27 mouse cellular contexts compared by ENCODE assay signal in the genomic region with DNA sequence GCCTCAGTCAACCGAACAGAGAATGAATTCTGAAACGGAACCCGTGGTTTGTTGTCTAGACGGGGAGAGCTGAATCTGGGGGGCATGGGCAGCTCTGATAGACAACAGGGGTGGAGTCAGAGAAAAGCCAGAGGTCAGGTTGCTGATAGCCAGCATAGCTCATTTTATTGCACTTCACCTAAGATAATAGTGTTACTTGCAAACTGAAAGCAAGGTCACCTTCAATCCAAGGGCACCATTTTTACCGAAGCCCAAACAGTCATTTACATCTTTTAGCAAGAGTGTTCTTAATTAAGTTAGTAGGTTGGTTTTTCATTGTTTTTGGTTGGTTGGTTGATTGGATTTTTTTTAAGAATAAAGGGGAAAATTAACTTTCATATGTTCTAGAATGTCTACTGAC. TPM values are rescaled to one million over a fixed set of nuclear protein-coding genes. Genes with fewer than 3 reads are reported as not detected.
A peak's percentile ranks its signal among the peaks of the same experiment; 100 is the strongest.
DNase-seq lines count a peak whose midpoint lies in the region; ATAC-seq and TF ChIP-seq lines count a peak whose summit lies in the region.
"Had no signal": no experiment of that assay in that cellular context is flagged by ENCODE, and none has a peak within 500 bp of the region (broad histone marks: within the 10 kb centered on the region; RNA-seq: fewer than 3 reads in every experiment).

No protein-coding gene starts in this region.

- H3K9me3 ChIP-seq in kidney, embryonic 14.5 days (ENCODE audit: control insufficient read depth, low read length), result no peaks in the 10 kb centered on the region
- no peaks in the 10 kb centered on the region for H3K9me3 ChIP-seq in ES-Bruce4 (replicated peaks; ENCODE audit: control insufficient read depth, insufficient read depth, low read length, poor library complexity, severe bottlenecking)
- no peaks in the 10 kb centered on the region for H3K9me3 ChIP-seq in intestine, embryonic 15.5 days
- H3K9me3 ChIP-seq: embryonic facial prominence, embryonic 13.5 days; forebrain, embryonic 13.5 days; heart, embryonic 10.5 days; hindbrain, embryonic 12.5 days; limb, embryonic 15.5 days; megakaryocyte, embryonic 14.5 days; midbrain, embryonic 13.5 days; neural tube, embryonic 12.5 days; stomach, embryonic 15.5 days had no signal

- no peak for TF ChIP-seq POLR2A in kidney, adult 2 months (IDR thresholded peaks at IDR 0.05; ENCODE audit: low read depth, low read length)
- TF ChIP-seq POLR2A in ES-Bruce4 (IDR thresholded peaks at IDR 0.05; ENCODE audit: insufficient read depth, low read length), result no peak

- H3K27ac ChIP-seq in kidney, adult 2 months (ENCODE audit: insufficient read depth, low read depth, low read length), result peak overlapping the region; percentile 37
- H3K27ac ChIP-seq in kidney, embryonic 14.5 days (ENCODE audit: low read depth, low read length), result no peak overlapping the region
- peak overlapping the region; percentile 87 for H3K27ac ChIP-seq in ES-Bruce4 (ENCODE audit: insufficient read depth, low read length)
- peak overlapping the region; percentile 45; the same call in 1 of the 2 replicates for H3K27ac ChIP-seq in intestine, embryonic 15.5 days
- H3K27ac ChIP-seq: embryonic facial prominence, embryonic 13.5 days; forebrain, embryonic 13.5 days; hindbrain, embryonic 12.5 days; left cerebral cortex, adult 2 months; limb, embryonic 15.5 days; liver, embryonic 14.5 days; midbrain, embryonic 13.5 days; neural tube, embryonic 12.5 days had no signal

- H3K4me2 ChIP-seq in kidney, embryonic 14.5 days (replicated peaks; ENCODE audit: low read depth, low read length), result no peak overlapping the region
- H3K4me2 ChIP-seq in intestine, embryonic 15.5 days (replicated peaks), result peak overlapping the region; percentile 26; the same call in 1 of the 2 replicates
- H3K4me2 ChIP-seq: embryonic facial prominence, embryonic 13.5 days; forebrain, embryonic 13.5 days; hindbrain, embryonic 12.5 days; limb, embryonic 15.5 days; lung, embryonic 14.5 days; midbrain, embryonic 13.5 days; neural tube, embryonic 12.5 days; stomach, embryonic 15.5 days had no signal

- no peaks in the 10 kb centered on the region for H3K36me3 ChIP-seq in kidney, adult 2 months (ENCODE audit: control insufficient read depth, insufficient read depth, low read length)
- no peaks in the 10 kb centered on the region for H3K36me3 ChIP-seq in kidney, embryonic 14.5 days (ENCODE audit: control insufficient read depth, insufficient read depth, low read length)
- H3K36me3 ChIP-seq in ES-Bruce4 (ENCODE audit: control insufficient read depth, insufficient read depth, low read length, poor library complexity, severe bottlenecking), result no peaks in the 10 kb centered on the region
- H3K36me3 ChIP-seq in intestine, embryonic 15.5 days, result no peaks in the 10 kb centered on the region
- H3K36me3 ChIP-seq: embryonic facial prominence, embryonic 13.5 days; heart, embryonic 10.5 days; hindbrain, embryonic 12.5 days; limb, embryonic 15.5 days; midbrain, embryonic 13.5 days; neural tube, embryonic 12.5 days; stomach, embryonic 15.5 days had no signal

- H3K9ac ChIP-seq in kidney, embryonic 14.5 days (ENCODE audit: low read depth, low read length), result no peak overlapping the region
- no peak overlapping the region for H3K9ac ChIP-seq in ES-Bruce4 (ENCODE audit: low read depth, poor library complexity, severe bottlenecking)
- H3K9ac ChIP-seq in intestine, embryonic 15.5 days, result no peak overlapping the region
- H3K9ac ChIP-seq: embryonic facial prominence, embryonic 13.5 days; forebrain, embryonic 13.5 days; hindbrain, embryonic 12.5 days; limb, embryonic 15.5 days; liver, embryonic 14.5 days; lung, embryonic 14.5 days; midbrain, embryonic 13.5 days; neural tube, embryonic 12.5 days; stomach, embryonic 15.5 days had no signal

- TF ChIP-seq CTCF in kidney, adult 2 months (conservative IDR thresholded peaks at IDR 0.05; ENCODE audit: insufficient read depth, insufficient read length, low read depth, low read length), result no peak
- no peak for TF ChIP-seq CTCF in ES-Bruce4 (IDR thresholded peaks at IDR 0.05; ENCODE audit: low read depth, low read length)

- TF ChIP-seq EP300 in ES-Bruce4 (IDR thresholded peaks at IDR 0.05; ENCODE audit: insufficient read depth, low read depth, low read length), result no peak

- no peaks in the 10 kb centered on the region for H3K4me1 ChIP-seq in kidney, adult 2 months (ENCODE audit: control insufficient read depth, insufficient read depth, low read length)
- H3K4me1 ChIP-seq in kidney, embryonic 14.5 days (ENCODE audit: control insufficient read depth, insufficient read depth, low read length), result peaks cover 5% of the 10 kb centered on the region; the same call in 1 of the 2 replicates
- H3K4me1 ChIP-seq in ES-Bruce4 (ENCODE audit: control insufficient read depth, insufficient read depth, low read length), result peaks cover 17% of the 10 kb centered on the region
- H3K4me1 ChIP-seq in intestine, embryonic 15.5 days (replicated peaks), result peaks cover 16% of the 10 kb centered on the region
- H3K4me1 ChIP-seq: neural tube, embryonic 12.5 days had no signal

- H3K27me3 ChIP-seq in kidney, adult 2 months (replicated peaks; ENCODE audit: control insufficient read depth, insufficient read depth, low read length), result no peaks in the 10 kb centered on the region
- H3K27me3 ChIP-seq in kidney, embryonic 14.5 days (ENCODE audit: control insufficient read depth, insufficient read depth, low read length), result no peaks in the 10 kb centered on the region
- no peaks in the 10 kb centered on the region for H3K27me3 ChIP-seq in ES-Bruce4 (ENCODE audit: control insufficient read depth, insufficient read depth, low read length, poor library complexity, severe bottlenecking)
- H3K27me3 ChIP-seq in intestine, embryonic 15.5 days (replicated peaks), result no peaks in the 10 kb centered on the region
- H3K27me3 ChIP-seq: embryonic facial prominence, embryonic 13.5 days; forebrain, embryonic 13.5 days; hindbrain, embryonic 12.5 days; limb, embryonic 15.5 days; midbrain, embryonic 13.5 days; neural tube, embryonic 12.5 days; stomach, embryonic 15.5 days had no signal

- ATAC-seq in kidney, embryonic 14.5 days (ENCODE audit: low FRiP score, low TSS enrichment), result no peak
- ATAC-seq in intestine, embryonic 15.5 days, result 0 out of 2 replicates have a peak, but pooled peaks have one; percentile 8
- no peak for ATAC-seq in megakaryocyte, adult 5-6 weeks (ENCODE audit: poor library complexity, severe bottlenecking)
- ATAC-seq: activated CD4-positive, CD25-positive, alpha-beta regulatory T cell, adult 4 months; midbrain, embryonic 13.5 days had no signal

- DNase-seq in kidney, adult 2 months, result no peak
- no peak for DNase-seq in spleen, postnatal 10 days (ENCODE audit: low spot score in 2 of 2)
- DNase-seq in embryo, embryonic 10.5 days (ENCODE audit: low spot score), result no peak
- DNase-seq: adrenal gland, adult 8-10 months; B cell, adult 2 months; cerebellum, adult 11-12 months; embryo, embryonic 11 days; gastrocnemius, postnatal 10 days; layer of hippocampus, adult 9-11 months; thymus, adult 2 months had no signal

- H3K4me3 ChIP-seq in kidney, adult 2 months (ENCODE audit: insufficient read depth, low read depth, low read length), result no peak overlapping the region
- H3K4me3 ChIP-seq in kidney, embryonic 14.5 days (ENCODE audit: low read length), result no peak overlapping the region
- no peak overlapping the region for H3K4me3 ChIP-seq in ES-Bruce4 (ENCODE audit: low read depth, low read length)
- H3K4me3 ChIP-seq in intestine, embryonic 15.5 days (replicated peaks), result no peak overlapping the region
- H3K4me3 ChIP-seq: embryonic facial prominence, embryonic 13.5 days; forebrain, embryonic 13.5 days; hindbrain, embryonic 12.5 days; left cerebral cortex, adult 2 months; limb, embryonic 15.5 days; midbrain, embryonic 13.5 days; neural tube, embryonic 12.5 days; stomach, embryonic 15.5 days had no signal

- 58% methylated on average over 5 of the region's 5 CpGs for WGBS in kidney, adult 2 months
- WGBS in kidney, embryonic 14.5 days, result 54% methylated on average over 5 of the region's 5 CpGs
- 46% methylated on average over 5 of the region's 5 CpGs for WGBS in intestine, embryonic 15.5 days

RNA-seq across cellular contexts. Expression of a gene that starts 12.2 kb away (rescaled TPM):
- polyA plus RNA-seq in kidney, adult 2 months (2012; rRNA removed), result 62.8 and 71.2 TPM in 2 replicates
- 15.4 and 28.0 TPM in 2 replicates for polyA plus RNA-seq in kidney, embryonic 14.5 days (2014; fragmentation: Nextera tagmentation; extraction: Ambion mirVana)
- polyA plus RNA-seq in ES-Bruce4 (2011; ENCODE audit: insufficient read depth, insufficient read length, low read depth, missing spikeins), result 118 and 123 TPM in 2 replicates
- polyA plus RNA-seq in intestine, embryonic 15.5 days (2015; fragmentation: Nextera tagmentation; extraction: Ambion mirVana), result 73.9 and 82.5 TPM in 2 replicates
- total RNA-seq in megakaryocyte, adult 5-6 weeks (2015), result 1.4 and 4.3 TPM in 2 replicates
- total RNA-seq in megakaryocyte, adult 5-6 weeks (2017), result 3.9 and 5.6 TPM in 2 replicates
